Mouse (Mus musculus): ENCODE measurements at regions not wholly inside any gene's neighbourhood (a gene's known extent, or its start where the extent isn't known, plus 50 kb on each side); places are given as distances from the start of the nearest gene placed in this dataset.

DNA sequence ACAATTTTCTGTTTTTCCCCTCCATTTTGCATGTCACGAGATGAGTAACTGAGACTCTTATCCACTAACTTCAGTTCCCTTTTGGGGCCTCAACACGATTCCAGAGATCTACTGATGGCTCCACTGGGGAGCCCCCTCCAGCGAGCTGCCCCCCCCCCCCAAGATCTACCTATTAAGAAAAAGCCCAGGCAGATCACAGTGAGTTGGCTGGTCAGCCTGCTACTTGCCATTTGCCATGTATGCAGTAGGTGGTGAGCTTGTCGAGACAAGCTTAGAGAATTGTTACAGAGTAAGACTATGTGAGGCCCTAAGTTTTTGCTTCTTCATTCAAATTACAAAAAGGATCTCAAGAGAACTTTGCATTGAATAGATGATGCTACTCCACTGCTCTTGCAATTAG lies 426.3 kb upstream of the Ubash3b start:
- no peak for DNase-seq

DNA sequence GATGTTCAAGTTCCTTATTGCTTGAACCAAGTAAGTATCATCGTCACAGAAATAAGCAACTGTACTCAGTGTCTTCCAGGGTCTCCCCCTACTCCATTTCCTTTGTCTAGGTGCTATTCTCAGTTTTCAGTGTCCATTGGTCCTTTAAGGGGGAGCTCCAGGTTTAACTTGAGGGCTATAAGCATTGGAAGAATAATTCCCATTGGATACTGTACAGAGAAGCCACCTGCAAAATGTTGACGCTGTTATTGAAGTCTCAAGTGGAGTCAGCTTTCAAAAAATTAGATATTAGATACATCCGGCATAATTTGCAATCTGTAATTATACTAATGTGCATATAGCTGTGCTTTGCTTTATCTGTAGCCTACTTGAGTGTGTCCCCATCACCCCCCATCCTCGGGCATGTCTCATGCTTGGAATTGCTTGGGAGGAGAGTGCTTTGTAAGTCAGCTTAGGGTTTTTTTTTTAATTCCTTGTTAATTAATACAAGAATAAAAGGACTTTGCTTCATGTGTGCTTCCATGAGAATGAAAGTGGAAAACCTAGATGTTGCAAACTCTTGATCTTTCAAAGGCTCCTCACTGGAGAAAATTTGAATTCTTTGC lies 425.6 kb upstream of the Ubash3b start:
- DNase-seq, result peak; percentile 21 to 51

- DNase-seq, result no peak
Measured at GRCm38 (mm10) chr9:41586291-41586690, 424.8 kb upstream of the Ubash3b start.

DNA sequence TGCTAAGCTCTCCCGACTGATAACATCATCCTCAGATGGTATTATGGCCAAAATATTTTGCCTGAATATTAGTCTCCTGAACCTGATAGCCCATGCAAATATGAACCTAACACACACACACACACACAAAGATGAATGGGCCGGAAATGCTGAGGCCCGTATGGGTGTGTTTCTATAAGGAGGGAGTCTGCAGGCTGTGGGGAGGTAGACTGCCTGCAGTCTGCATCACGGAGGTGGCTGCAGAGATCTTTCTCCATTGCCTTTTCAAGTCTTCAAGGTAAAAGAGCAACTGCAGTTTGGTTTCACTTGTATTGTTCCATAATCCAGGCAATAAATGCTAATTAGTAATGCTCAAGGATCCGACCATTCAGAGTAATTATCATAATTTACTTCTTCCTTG lies 424.3 kb upstream of the Ubash3b start:
- DNase-seq, result no peak

GRCm38 (mm10) chr9:41585012-41585411 lies 423.5 kb upstream of the Ubash3b start:
- no peak for DNase-seq

GRCm38 (mm10) chr9:41583711-41584329 lies 422.3 kb upstream of the Ubash3b start:
- no peak for DNase-seq

GRCm38 (mm10) chr9:41583276-41583675 lies 421.8 kb upstream of the Ubash3b start:
- DNase-seq, result no peak

DNA sequence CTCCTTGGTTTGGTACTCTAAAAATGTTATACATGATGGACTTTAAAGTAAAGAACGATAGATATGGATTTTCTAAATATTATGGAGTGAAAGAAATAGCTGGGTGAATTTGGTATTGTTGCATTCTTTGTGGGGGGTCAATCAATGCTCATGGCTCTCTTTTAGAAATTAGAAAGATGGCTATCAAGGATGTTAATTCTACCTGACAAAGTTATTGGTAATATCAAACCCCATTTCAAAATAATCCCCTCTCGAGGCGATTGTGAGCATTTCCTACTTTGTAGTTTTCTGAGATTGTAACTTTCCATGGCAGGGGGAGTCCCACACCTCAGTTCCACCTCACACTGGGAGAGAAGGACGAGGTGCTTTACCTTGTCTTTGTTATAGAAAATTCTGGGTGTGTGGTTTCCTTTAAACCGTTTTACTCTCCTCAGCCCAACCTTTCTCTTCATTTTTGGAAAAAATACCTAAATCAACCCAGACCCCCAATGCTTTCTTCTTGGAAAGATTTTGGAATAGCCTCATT lies 421.3 kb upstream of the Ubash3b start:
- DNase-seq, result no peak

DNA sequence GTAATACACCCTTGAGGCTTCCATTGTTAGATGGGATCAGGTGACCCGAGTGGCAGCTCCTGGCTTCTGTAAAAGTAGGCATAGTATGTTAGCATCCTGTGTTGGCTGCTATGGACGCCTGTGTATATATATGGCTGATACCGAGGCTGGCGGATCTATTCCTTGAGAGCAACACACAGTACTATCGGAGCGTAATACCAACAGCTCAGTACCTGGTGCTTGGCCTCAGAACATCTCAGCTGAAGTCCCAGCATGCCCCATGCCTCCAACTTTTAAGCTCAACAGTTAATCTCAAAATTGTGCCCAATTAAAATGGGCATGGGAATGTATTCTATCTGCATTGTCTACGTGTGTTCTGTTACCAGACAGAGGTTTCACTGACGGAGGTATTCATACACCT lies 420.7 kb upstream of the Ubash3b start:
- no peak for DNase-seq

DNA sequence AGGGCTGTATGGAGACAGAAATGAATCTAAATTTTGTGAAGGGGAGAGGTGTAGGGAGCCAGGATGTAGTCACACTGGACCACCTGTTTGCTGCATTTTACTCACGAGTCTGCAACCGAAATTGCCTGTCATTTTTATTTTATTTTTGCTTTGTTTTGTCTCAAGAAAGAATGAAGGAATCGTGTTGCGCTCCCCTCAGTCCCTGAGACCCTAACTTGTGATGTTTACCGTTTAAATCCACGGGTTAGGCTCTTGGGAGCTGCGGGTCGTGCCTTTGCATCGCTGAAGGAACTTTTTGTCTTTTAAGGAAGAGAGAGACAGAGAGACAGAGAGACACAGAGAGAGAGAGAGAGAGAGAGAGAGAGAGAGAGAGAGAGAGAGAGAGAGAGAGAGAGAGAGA lies 420.2 kb upstream of the Ubash3b start:
- DNase-seq, result no peak

DNA sequence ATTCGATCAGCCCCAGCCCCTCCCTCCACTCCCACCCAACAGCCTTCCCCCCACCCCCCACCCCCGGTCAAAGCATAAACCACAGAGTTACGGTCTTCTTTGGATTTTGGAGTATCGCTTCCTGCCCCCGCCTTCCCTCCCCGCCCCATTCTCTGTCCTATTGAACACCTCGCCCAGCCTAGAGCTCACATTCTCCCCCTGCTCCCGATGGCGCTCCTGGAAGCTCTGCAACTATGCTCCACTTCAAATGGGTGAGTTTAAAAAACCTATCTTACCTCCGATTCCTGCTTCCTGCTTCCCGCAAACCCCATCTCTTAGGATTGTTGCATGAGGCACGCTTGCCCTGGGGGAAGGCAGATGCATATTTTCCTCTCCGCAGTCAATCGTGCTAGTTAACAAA lies 419.7 kb upstream of the Ubash3b start:
- DNase-seq, result peak; percentile 40 to 54

- DNase-seq, result peak in 1 of 2 experiments; percentile 35
Measured at GRCm38 (mm10) chr9:41580611-41581041, 419.1 kb upstream of the Ubash3b start.

GRCm38 (mm10) chr9:41580067-41580466 lies 418.6 kb upstream of the Ubash3b start:
- DNase-seq, result no peak

DNA sequence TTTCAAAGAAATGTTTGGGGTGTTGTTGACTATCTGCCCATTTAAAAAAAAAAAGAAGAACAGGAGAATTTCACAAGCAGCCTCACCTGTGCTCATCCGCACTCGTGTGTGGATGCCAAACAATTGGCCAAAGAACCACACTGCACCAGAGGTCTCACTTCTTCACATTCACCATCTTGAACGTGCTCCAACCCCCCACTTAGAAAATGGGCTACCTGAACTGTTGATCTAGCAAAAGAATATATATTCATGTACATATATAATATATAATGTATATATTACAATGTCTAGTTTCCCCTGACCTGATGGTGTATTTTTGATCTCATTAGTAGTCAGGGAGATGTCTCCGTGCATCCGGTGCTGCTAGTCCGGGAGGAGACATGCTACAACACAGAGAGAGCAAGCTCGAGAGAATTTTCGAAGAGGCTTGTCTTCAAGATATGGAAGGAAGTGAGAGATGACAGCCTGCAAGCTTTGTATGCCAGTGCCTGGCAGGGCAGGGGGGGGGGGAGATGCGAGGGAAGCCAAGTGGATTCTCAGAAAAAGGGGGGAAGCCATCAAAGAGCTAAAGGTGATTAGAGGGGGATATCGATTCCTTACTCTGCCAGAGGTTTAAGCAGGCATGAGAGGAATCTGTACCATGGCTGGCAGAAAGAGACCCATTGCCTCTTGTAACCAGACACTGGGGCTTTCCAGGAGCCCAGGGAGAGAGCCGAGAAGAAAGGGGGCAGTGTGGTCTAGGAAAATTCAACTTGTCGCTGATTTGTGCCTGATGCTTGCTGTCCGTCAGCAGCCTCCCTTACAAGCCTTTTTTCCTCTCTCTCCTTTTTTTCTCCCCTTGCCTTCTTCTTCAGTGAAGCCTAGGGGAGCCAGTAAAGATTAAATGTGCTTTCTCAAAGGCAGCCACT lies 417.9 kb upstream of the Ubash3b start:
- DNase-seq, result peak; percentile 62 to 71

- DNase-seq, result no peak
Measured at GRCm38 (mm10) chr9:41578221-41579106, 417.0 kb upstream of the Ubash3b start.

- no peak for DNase-seq
Measured at GRCm38 (mm10) chr9:41577760-41578159, 416.3 kb upstream of the Ubash3b start.

DNA sequence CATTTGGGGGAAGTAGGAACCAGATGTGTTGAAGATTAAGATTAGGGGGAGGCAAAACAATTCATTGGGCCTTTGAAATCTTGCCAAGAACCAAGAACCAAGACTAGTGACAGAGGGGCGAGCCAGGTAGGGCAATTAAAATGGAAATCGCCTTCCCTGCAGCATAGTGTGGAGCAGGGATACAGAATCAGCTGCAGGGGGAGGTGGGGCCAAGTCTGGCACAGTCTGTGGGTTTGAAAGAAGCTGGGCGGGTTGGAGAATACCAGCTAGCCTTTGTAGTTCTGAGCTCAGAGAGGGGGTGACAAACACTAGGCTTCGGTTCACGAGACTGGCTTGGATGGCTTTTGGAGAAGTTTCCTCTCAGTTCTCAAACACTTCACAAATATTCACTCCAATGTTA lies 414.3 kb upstream of the Ubash3b start:
- no peak for DNase-seq

DNA sequence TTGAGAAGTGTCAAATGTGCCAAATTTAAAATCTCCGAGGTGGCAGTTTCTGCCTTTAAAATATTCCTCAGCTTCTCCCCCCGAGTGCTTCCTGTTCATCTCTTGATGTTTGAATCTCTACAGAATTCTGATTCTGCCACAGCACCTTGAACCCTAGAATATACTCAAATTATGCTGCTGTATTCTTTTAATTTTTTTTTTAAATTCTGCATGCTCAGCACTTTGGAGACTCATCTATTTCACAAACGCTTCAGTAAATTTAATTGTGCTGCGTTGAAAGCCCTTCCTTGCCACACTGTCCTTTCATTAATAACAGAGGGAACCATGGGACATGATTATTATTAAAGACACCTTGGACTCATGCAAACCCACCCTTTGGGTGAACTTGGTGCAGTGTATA lies 408.8 kb upstream of the Ubash3b start:
- DNase-seq, result no peak

DNA sequence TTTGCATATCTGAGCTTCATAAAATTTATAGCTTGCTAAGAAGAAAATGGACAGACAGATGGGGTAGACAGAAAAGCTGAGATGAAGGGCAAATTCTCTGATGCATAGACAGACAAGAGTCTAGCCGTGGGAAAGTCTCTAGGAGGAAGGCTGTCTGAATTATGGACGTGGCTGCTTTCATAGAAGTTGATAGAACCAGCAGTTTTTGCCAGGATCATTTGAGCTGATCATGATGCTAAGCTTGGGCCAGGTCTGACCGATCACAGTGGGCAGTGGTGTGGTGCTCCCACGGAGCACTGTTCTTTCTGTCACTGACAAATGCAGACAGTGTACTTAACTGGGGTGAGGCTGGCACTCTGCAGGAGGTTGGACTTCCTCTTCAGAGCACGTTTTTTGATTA lies 405.0 kb upstream of the Ubash3b start:
- no peak for DNase-seq

GRCm38 (mm10) chr9:41565784-41566183 lies 404.3 kb upstream of the Ubash3b start:
- DNase-seq, result no peak

- no peak for DNase-seq
Measured at GRCm38 (mm10) chr9:41563376-41563775, 401.9 kb upstream of the Ubash3b start.

DNA sequence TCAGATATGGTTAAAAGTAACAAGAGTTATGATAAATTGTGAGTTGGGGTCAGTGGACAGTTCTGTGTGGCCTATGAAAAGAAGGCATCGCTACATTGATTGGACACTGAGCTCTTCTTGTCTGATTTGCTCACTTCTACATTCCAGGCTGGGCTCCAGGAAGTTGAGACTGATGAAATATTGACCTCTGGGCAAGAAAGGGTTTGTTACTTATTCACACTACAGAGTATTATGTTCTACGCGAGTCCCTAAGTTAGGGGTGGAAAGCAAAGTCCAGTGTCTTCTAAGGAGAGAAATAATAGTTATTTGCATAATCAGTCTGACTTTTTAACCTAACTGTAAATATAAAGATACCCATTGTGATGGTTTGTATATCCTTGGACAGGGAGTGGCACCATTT lies 397.0 kb upstream of the Ubash3b start:
- DNase-seq, result peak; percentile 14 to 25

GRCm38 (mm10) chr9:41556888-41557287 lies 395.4 kb upstream of the Ubash3b start:
- no peak for DNase-seq
